Comparison of ENCODE assay signal across 7 mouse cellular contexts in the genomic region with DNA sequence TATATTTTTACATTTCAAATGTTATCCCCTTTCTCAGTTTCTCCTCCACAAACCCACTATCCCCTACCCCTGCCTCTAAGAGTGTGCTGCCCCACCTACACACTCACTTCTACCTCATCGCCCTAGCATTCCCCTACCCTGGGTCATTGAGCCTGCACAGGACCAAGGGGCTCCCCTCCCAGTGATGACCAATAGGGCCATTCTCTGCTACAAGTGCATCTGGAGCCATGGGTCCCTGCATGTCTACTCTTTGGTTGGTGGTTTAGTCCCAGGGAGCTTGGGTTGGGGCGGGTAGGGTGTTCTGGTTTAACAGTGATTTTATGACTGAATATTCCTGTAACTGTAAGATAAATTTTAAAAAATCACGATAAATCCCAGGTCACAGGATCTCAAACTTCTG. TPM values are rescaled to one million over a fixed set of nuclear protein-coding genes. Genes with fewer than 3 reads are reported as not detected.
DNase-seq lines count a peak whose midpoint lies in the region; ATAC-seq and TF ChIP-seq lines count a peak whose summit lies in the region.

No protein-coding gene starts in this region.

- DNase-seq in layer of hippocampus, postnatal 14 days (ENCODE audit: low spot score in 2 of 2), result peak; percentile 1 to 4
- no peak for DNase-seq in layer of hippocampus, adult 11-12 months (ENCODE audit: low spot score)
- peak; percentile 1 for DNase-seq in yolk sac, embryonic 10.5 days (ENCODE audit: low spot score)
- DNase-seq in cerebellum, adult 11 months, result no peak

- peak; percentile 75 for ATAC-seq in forebrain, embryonic 16.5 days
- peak; percentile 37 for ATAC-seq in liver, embryonic 12.5 days

- no peaks in the 10 kb centered on the region for H3K9me3 ChIP-seq in forebrain, embryonic 16.5 days (ENCODE audit: control insufficient read depth, low read length)
- H3K9me3 ChIP-seq in liver, embryonic 12.5 days (replicated peaks), result no peaks in the 10 kb centered on the region

- H3K4me3 ChIP-seq in bone marrow, adult 2 months (replicated peaks; ENCODE audit: control insufficient read depth, low read depth, low read length), result peak overlapping the region; percentile 54
- peak overlapping the region; percentile 78 for H3K4me3 ChIP-seq in forebrain, embryonic 16.5 days (replicated peaks; ENCODE audit: low read length)
- peak overlapping the region; percentile 65 for H3K4me3 ChIP-seq in liver, embryonic 12.5 days

- no peaks in the 10 kb centered on the region for H3K4me1 ChIP-seq in bone marrow, adult 2 months (ENCODE audit: control insufficient read depth, insufficient read depth, low read length)
- H3K4me1 ChIP-seq in forebrain, embryonic 16.5 days (replicated peaks; ENCODE audit: control insufficient read depth, insufficient read depth, low read length), result peaks cover 4% of the 10 kb centered on the region
- H3K4me1 ChIP-seq in liver, embryonic 12.5 days, result peaks cover 5% of the 10 kb centered on the region; the same call in 1 of the 2 replicates

- 24% methylated on average over 3 of the region's 3 CpGs for WGBS in bone marrow, adult 2 months
- 4% methylated on average over 3 of the region's 3 CpGs for WGBS in forebrain, embryonic 16.5 days
- 11% methylated on average over 3 of the region's 3 CpGs for WGBS in liver, embryonic 12.5 days (ENCODE audit: insufficient replicate concordance)

- H3K36me3 ChIP-seq in forebrain, embryonic 16.5 days (ENCODE audit: control insufficient read depth, insufficient read depth), result peaks cover 2% of the 10 kb centered on the region; the same call in 1 of the 2 replicates
- H3K36me3 ChIP-seq in liver, embryonic 12.5 days, result no peaks in the 10 kb centered on the region

- no peak overlapping the region for H3K27ac ChIP-seq in bone marrow, adult 2 months (ENCODE audit: control insufficient read depth, insufficient read depth, low read depth, low read length, poor library complexity)
- no peak overlapping the region for H3K27ac ChIP-seq in forebrain, embryonic 16.5 days (ENCODE audit: low read length)
- no peak overlapping the region for H3K27ac ChIP-seq in liver, embryonic 12.5 days

- no peaks in the 10 kb centered on the region for H3K27me3 ChIP-seq in forebrain, embryonic 16.5 days (replicated peaks; ENCODE audit: control insufficient read depth, insufficient read depth, low read length)
- H3K27me3 ChIP-seq in liver, embryonic 12.5 days (replicated peaks), result no peaks in the 10 kb centered on the region

- TF ChIP-seq CTCF in bone marrow, adult 2 months (IDR thresholded peaks at IDR 0.05; ENCODE audit: control insufficient read depth, insufficient read depth, low read length), result no peak

- no peak for TF ChIP-seq POLR2A in bone marrow, adult 2 months (IDR thresholded peaks at IDR 0.05; ENCODE audit: borderline replicate concordance, control insufficient read depth, low read depth, low read length)

- H3K9ac ChIP-seq in forebrain, embryonic 16.5 days (replicated peaks; ENCODE audit: low read depth, low read length), result peak overlapping the region; percentile 86
- peak overlapping the region; percentile 59 for H3K9ac ChIP-seq in liver, embryonic 12.5 days

- H3K4me2 ChIP-seq in forebrain, embryonic 16.5 days (ENCODE audit: low read length), result peak overlapping the region; percentile 87
- peak overlapping the region; percentile 71 for H3K4me2 ChIP-seq in liver, embryonic 12.5 days

RNA-seq across cellular contexts. Expression of a gene that starts 0.7 kb away (rescaled TPM):
- total RNA-seq in layer of hippocampus, postnatal 14 days (2021), result 1 to 10 TPM; 4.0 to 4.9 TPM
- polyA plus RNA-seq in bone marrow, adult 2 months (2011; ENCODE audit: insufficient read depth, insufficient read length, low replicate concordance, missing spikeins), result 1.2 TPM in 1 of 2 replicates, not detected in the other
- 15.0 and 15.6 TPM in 2 replicates for polyA plus RNA-seq in forebrain, embryonic 16.5 days (2015; fragmentation: Nextera tagmentation; extraction: Ambion mirVana)
- polyA plus RNA-seq in liver, embryonic 12.5 days (2016; fragmentation: Nextera tagmentation; extraction: Ambion mirVana), result 1.5 and 2.1 TPM in 2 replicates

RNA-seq across cellular contexts. Expression of a gene that starts 53.2 kb away (rescaled TPM):
- total RNA-seq in layer of hippocampus, postnatal 14 days (2021), result 10 to 100 TPM; 18.3 to 19.5 TPM
- 3.6 and 7.9 TPM in 2 replicates for polyA plus RNA-seq in bone marrow, adult 2 months (2011; ENCODE audit: insufficient read depth, insufficient read length, low replicate concordance, missing spikeins)
- 27.1 and 27.5 TPM in 2 replicates for polyA plus RNA-seq in forebrain, embryonic 16.5 days (2015; fragmentation: Nextera tagmentation; extraction: Ambion mirVana)
- polyA plus RNA-seq in liver, embryonic 12.5 days (2016; fragmentation: Nextera tagmentation; extraction: Ambion mirVana), result 12.0 and 12.9 TPM in 2 replicates

RNA-seq across cellular contexts. Expression of a gene that starts 53.3 kb away (rescaled TPM):
- 10 to 100 TPM; 20.9 to 21.7 TPM for total RNA-seq in layer of hippocampus, postnatal 14 days (2021)
- 4.4 and 5.2 TPM in 2 replicates for polyA plus RNA-seq in bone marrow, adult 2 months (2011; ENCODE audit: insufficient read depth, insufficient read length, low replicate concordance, missing spikeins)
- polyA plus RNA-seq in forebrain, embryonic 16.5 days (2015; fragmentation: Nextera tagmentation; extraction: Ambion mirVana), result 23.3 and 26.9 TPM in 2 replicates
- polyA plus RNA-seq in liver, embryonic 12.5 days (2016; fragmentation: Nextera tagmentation; extraction: Ambion mirVana), result 7.4 and 7.9 TPM in 2 replicates

Comparison
In these comparisons a context has a peak if more than half of its experiments do, and no peak if none do; other contexts are left out.
1. DNase-seq: peak in layer of hippocampus, postnatal 14 days (2 of 2) and yolk sac, embryonic 10.5 days (single experiment); none in layer of hippocampus, adult 11-12 months (single experiment) and cerebellum, adult 11 months (single experiment).
2. Peak in every context shown above with its lines, with median percentiles within 50 percentile points of each other: H3K4me3 ChIP-seq.